Mouse (Mus musculus) layer of hippocampus, adult 11-12 months (tissue): ENCODE results near the gene Dck.

Experiments
- DNase-seq: peaks from one replicate; pipeline ENCODE4 v3.0.0; 2022; ENCODE audit warnings: low spot score

Dck gene

GRCm38 (mm10) chr5:88791256-88792245 is 26.8 kb downstream of the Dck start:
- peak; percentile 46 for DNase-seq

GRCm38 (mm10) chr5:88793676-88794075 is 28.9 kb downstream of the Dck start:
- no peak for DNase-seq

GRCm38 (mm10) chr5:88795910-88796584 is 31.3 kb downstream of the Dck start:
- no peak for DNase-seq

- no peak for DNase-seq
Measured at GRCm38 (mm10) chr5:88796588-88796987, 31.8 kb downstream of the Dck start.

- DNase-seq, result no peak
Measured at GRCm38 (mm10) chr5:88797121-88797520, 32.3 kb downstream of the Dck start.

GRCm38 (mm10) chr5:88805616-88806015 is 40.8 kb downstream of the Dck start:
- DNase-seq, result no peak

- no peak for DNase-seq
Measured at GRCm38 (mm10) chr5:88806278-88806677, 41.5 kb downstream of the Dck start.

- no peak for DNase-seq
Measured at GRCm38 (mm10) chr5:88807342-88807741, 42.5 kb downstream of the Dck start.

- DNase-seq, result no peak
Measured at GRCm38 (mm10) chr5:88813188-88813587, 48.4 kb downstream of the Dck start.

- DNase-seq, result no peak
Measured at GRCm38 (mm10) chr5:88814552-88814951, 49.8 kb downstream of the Dck start.

GRCm38 (mm10) chr5:88821542-88821941 is 56.7 kb downstream of the Dck start:
- DNase-seq, result no peak

GRCm38 (mm10) chr5:88824838-88825237 is 60.0 kb downstream of the Dck start:
- DNase-seq, result no peak

GRCm38 (mm10) chr5:88829835-88830571 is 65.2 kb downstream of the Dck start:
- peak; percentile 41 for DNase-seq

- no peak for DNase-seq
Measured at GRCm38 (mm10) chr5:88830880-88831279, 66.1 kb downstream of the Dck start.

- DNase-seq, result no peak
Measured at GRCm38 (mm10) chr5:88831935-88832334, 67.1 kb downstream of the Dck start.
